ENCODE assay signal across 8 mouse cellular contexts in genomic region chr7:75807460-75808304, GRCm38 (mm10). TPM values are rescaled to one million over a fixed set of nuclear protein-coding genes. Genes with fewer than 3 reads are reported as not detected.
DNase-seq lines count a peak whose midpoint lies in the region; ATAC-seq and TF ChIP-seq lines count a peak whose summit lies in the region.

No protein-coding gene starts in this region.

- DNase-seq in thymus, postnatal 14 days: peak; percentile 38
- DNase-seq in thymus, postnatal 0 days (ENCODE audit: low spot score): no peak
- DNase-seq in heart, adult 18-20 months: peak; percentile 53 to 71
- DNase-seq in kidney, postnatal 14 days: peak; percentile 39
- no peak for DNase-seq in left cerebral cortex, adult 9 months (ENCODE audit: low spot score in 2 of 2)

- WGBS in forebrain, embryonic 12.5 days: 74% methylated on average over 17 of the region's 17 CpGs
- 78% methylated on average over 17 of the region's 17 CpGs for WGBS in forebrain, embryonic 16.5 days
- 64% methylated on average over 17 of the region's 17 CpGs for WGBS in small intestine, adult 2 months

- H3K4me1 ChIP-seq in forebrain, embryonic 12.5 days: no peaks in the 10 kb centered on the region
- peaks cover 5% of the 10 kb centered on the region; the same call in 1 of the 2 replicates for H3K4me1 ChIP-seq in forebrain, embryonic 16.5 days (replicated peaks; ENCODE audit: control insufficient read depth, insufficient read depth, low read length)
- no peaks in the 10 kb centered on the region for H3K4me1 ChIP-seq in small intestine, adult 2 months (ENCODE audit: control insufficient read depth, insufficient read depth, insufficient read length, low read length)

- no peaks in the 10 kb centered on the region for H3K27me3 ChIP-seq in forebrain, embryonic 12.5 days
- H3K27me3 ChIP-seq in forebrain, embryonic 16.5 days (replicated peaks; ENCODE audit: control insufficient read depth, insufficient read depth, low read length): no peaks in the 10 kb centered on the region
- no peaks in the 10 kb centered on the region for H3K27me3 ChIP-seq in small intestine, adult 2 months (ENCODE audit: control insufficient read depth, insufficient read depth, low read length)

- no peak overlapping the region for H3K4me2 ChIP-seq in forebrain, embryonic 12.5 days
- H3K4me2 ChIP-seq in forebrain, embryonic 16.5 days (ENCODE audit: low read length): no peak overlapping the region

- TF ChIP-seq CTCF in small intestine, adult 2 months (IDR thresholded peaks at IDR 0.05; ENCODE audit: extremely low read depth, insufficient read length, insufficient replicate concordance, low read depth, low read length): peak; percentile 32; the same call in 1 of the 2 replicates

- no peak overlapping the region for H3K9ac ChIP-seq in forebrain, embryonic 12.5 days
- H3K9ac ChIP-seq in forebrain, embryonic 16.5 days (replicated peaks; ENCODE audit: low read depth, low read length): no peak overlapping the region

- no peak overlapping the region for H3K27ac ChIP-seq in forebrain, embryonic 12.5 days
- H3K27ac ChIP-seq in forebrain, embryonic 16.5 days (ENCODE audit: low read length): no peak overlapping the region
- H3K27ac ChIP-seq in small intestine, adult 2 months (ENCODE audit: insufficient read depth, low read depth, low read length): no peak overlapping the region

- ATAC-seq in forebrain, embryonic 12.5 days (ENCODE audit: low FRiP score): peak; percentile 14; the same call in 1 of the 2 replicates
- ATAC-seq in forebrain, embryonic 16.5 days: no peak

- H3K36me3 ChIP-seq in forebrain, embryonic 12.5 days (replicated peaks): no peaks in the 10 kb centered on the region
- H3K36me3 ChIP-seq in forebrain, embryonic 16.5 days (ENCODE audit: control insufficient read depth, insufficient read depth): no peaks in the 10 kb centered on the region
- no peaks in the 10 kb centered on the region for H3K36me3 ChIP-seq in small intestine, adult 2 months (ENCODE audit: control insufficient read depth, insufficient read depth, low read length)

- no peaks in the 10 kb centered on the region for H3K9me3 ChIP-seq in forebrain, embryonic 12.5 days
- no peaks in the 10 kb centered on the region for H3K9me3 ChIP-seq in forebrain, embryonic 16.5 days (ENCODE audit: control insufficient read depth, low read length)

- no peak overlapping the region for H3K4me3 ChIP-seq in forebrain, embryonic 12.5 days (replicated peaks)
- H3K4me3 ChIP-seq in forebrain, embryonic 16.5 days (replicated peaks; ENCODE audit: low read length): no peak overlapping the region
- H3K4me3 ChIP-seq in small intestine, adult 2 months (ENCODE audit: low read depth, low read length): no peak overlapping the region

- TF ChIP-seq POLR2A in small intestine, adult 2 months (IDR thresholded peaks at IDR 0.05; ENCODE audit: low read depth, low read length): no peak

RNA-seq across cellular contexts. Expression of gene Klhl25, which starts 40.4 kb away (rescaled TPM):
- 24.8 and 25.6 TPM in 2 replicates for polyA plus RNA-seq in forebrain, embryonic 12.5 days (2016; fragmentation: Nextera tagmentation; extraction: Ambion mirVana)
- 43.7 and 52.9 TPM in 2 replicates for polyA plus RNA-seq in forebrain, embryonic 16.5 days (2015; fragmentation: Nextera tagmentation; extraction: Ambion mirVana)
- polyA plus RNA-seq in thymus, postnatal 0 days (2015; fragmentation: Nextera tagmentation; extraction: Ambion mirVana): 13.2 and 13.3 TPM in 2 replicates
- total RNA-seq in heart, adult 18-20 months (2021): 1 to 10 TPM; 4.0 to 4.4 TPM
- 6.8 and 9.4 TPM in 2 replicates for polyA plus RNA-seq in small intestine, adult 2 months (2012; rRNA removed)

Comparison
In these comparisons a context has a peak if more than half of its experiments do, and no peak if none do; other contexts are left out.
1. DNase-seq: peak in thymus, postnatal 14 days (single experiment), heart, adult 18-20 months (2 of 2) and kidney, postnatal 14 days (single experiment); none in thymus, postnatal 0 days (single experiment) and left cerebral cortex, adult 9 months (0 of 2).